Mouse (Mus musculus) telencephalon, adult 2 months (tissue): ENCODE results near the gene Fam187b.
A peak's percentile ranks its signal among the peaks of the same experiment; 100 is the strongest.

Experiments
- DNase-seq: peaks from one replicate; pipeline ENCODE4 v3.0.0-alpha.2; 2011; ENCODE audit warnings: low read depth, low spot score

Gene Fam187b

DNA sequence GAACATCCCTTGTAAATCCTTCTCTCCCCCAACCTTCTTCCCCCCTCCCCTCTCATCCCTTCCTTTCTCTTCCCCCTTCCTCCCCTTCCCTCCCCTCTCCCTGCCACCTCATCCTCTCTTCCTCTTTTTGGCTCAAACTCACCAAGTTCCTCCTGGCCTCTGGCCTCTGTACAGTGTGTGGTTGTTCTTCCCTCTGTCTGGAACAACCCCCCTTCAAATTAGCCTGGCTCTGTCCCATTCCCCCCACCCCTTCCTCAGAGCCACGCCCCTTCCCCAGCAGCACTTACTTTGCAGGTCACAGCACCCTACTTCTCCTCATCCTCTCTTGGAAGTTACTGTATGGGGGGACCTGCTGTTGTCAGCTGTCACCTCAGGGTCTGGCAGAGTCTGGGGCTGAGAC is 34.6 kb downstream of the Fam187b start:
- no peak for DNase-seq

DNA sequence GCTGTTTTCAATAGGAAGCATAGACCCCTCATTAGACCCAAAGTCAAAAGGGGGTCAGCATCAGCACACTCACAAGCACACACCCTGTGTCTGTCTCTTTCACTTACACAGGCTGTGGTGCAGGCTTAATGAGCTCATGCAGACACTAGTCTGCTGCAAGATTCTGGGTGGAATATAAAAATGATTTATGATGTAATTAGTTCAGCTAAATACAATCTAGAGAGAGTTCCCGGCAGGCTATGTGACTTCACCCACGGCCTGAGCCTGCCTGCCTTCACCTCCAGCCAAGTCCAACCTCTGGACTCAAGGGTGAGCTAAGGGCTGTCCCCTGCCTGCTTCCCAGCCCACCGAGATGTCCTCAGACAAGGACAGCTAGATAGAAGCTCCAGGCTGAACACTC is 35.3 kb downstream of the Fam187b start:
- DNase-seq = no peak

DNA sequence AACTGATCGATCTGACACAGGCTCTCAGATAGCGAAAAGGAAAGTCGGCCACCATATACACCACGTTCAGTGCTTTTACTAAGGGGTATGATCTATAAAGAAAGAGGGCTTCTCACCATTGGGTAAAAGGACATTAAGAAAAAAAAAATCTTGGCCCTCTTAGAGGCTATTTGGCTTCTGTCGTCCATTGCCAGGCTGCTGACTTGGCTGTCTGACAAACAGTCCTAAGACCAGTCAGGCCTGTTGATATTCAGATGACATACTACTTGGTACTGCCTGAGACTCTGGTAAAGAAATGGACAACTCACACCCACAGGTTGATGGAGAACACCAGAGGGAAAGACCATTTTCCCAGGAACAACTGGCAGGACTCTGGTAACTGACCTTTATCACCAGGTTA is 39.4 kb downstream of the Fam187b start:
- no peak for DNase-seq

DNA sequence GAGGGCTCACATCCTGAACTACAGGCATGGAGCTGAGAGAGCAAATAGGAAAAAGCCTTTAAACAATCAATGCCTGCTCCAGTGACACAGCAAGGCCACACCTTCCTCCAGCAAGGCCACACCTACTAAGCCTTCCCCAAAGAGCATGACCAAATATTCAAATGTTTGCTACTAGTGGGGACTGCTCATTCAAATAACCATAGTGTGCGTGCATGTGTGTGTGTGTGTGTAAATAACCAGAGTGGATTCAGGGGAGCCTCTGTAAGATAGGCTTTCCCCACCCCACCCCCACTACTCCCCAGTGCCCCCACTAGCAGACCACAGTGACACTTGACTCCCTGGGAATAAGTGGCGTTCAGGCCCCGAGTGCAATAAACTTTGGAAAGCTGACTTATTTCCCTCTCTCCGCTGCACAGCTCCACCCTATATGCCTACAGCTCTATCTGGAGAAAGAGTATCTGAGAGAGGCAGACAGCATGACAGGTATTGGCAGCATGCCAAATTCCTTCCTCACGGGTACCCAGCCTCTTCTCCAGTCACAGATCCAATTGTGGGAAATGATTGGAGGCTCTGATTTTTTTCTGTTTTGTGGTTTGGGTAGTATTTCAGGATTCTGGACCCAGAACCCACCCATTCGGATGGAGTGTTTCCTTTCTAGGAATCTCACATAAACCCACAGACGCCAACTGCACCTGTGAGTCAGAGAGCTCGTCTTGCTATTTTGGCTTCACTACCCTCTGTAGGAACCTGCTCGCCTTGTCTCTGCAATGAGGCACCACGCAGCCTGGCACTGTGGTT is 43.7 kb downstream of the Fam187b start:
- peak; percentile 91 for DNase-seq

DNA sequence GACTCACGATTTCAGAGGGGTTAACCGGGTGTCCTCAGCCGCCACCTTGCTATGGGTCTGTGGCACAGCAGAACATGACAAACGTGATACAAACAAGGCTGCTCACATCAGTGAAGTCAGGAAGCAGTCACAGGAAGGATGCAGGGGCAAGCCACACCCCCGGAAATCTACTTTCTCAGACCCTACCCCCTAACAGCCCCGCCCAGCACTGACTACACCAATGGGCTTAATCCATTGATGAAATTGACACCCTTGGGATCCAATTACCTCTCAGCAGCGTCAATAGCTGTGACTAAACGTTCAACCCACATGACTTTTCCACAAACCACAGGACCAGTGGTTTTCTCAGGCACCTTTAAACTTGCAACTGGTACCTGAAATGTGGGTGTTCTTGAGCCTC is 55.0 kb downstream of the Fam187b start:
- no peak for DNase-seq

DNA sequence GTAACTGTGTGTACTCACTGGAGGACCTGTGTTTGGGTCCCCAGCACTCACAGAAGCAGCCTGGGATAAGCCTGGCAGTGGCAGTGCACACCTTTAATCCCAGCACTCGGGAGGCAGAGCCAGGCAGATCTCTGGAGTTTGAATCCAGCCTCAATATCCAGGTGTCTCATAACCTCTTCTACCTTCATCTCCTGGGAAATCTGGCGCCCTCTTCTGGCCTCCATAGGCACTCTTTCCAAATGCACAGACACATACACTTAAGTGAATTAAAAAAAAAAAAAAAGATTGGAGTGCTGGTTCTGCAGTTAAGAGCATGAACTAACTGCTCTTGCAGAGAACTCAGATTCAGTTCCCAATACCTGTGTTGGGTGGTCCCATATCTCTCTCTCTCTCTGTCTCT is 57.1 kb downstream of the Fam187b start:
- DNase-seq = no peak

DNA sequence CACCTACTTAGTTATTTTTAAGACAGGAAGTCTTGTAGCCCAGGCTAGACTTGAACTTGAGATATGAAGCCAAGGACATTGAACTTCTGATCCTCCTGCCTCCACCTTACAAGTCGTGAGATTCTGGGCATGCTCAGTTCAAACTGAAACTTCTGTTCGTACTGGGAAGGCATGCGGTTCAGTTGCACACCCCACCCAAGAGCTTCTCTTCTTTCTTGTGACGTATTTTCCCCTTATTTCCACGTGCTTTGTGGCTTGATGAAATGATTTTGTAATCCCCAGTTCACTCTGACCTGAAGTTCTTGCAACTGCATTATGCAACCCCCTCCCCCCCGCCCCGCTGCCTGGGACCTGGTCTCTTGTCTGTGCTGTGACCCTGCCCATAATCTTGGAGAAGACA is 58.1 kb downstream of the Fam187b start:
- DNase-seq = no peak

DNA sequence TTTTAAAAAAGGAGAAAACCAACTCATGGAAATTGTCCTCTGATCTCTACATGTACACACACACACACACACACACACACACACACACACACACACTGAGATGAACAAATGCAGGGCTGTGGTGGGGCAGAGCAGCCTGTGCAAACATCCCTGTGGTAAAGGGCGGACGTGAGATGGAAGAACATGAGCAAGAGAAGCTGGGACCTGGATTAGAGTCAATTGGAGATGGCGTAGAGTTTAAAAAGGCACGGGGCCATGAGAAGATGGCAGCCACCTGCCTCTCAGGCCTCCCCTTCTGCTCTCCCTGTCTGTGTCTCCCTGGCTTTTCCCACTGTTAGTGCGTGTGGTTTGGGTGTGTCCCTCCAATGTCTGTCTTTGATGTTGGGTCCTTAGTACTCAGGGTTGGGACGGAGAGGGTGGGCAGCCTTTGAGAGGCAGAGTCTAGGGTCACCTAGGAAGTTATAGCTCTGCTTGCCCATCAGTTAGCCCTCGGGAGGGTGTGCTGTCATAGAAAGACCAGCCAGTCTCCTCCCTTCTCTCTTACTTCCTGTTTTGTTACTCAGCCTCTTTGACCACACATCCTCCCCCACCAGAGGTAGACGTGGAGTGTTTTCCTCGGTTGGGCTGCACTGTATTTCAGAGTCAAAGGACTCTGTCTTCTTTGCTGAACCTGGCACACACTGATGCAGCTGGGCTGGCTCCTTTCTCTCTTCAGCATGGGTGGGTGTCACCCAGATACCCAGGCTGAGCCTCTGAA is 60.0 kb downstream of the Fam187b start:
- no peak for DNase-seq

DNA sequence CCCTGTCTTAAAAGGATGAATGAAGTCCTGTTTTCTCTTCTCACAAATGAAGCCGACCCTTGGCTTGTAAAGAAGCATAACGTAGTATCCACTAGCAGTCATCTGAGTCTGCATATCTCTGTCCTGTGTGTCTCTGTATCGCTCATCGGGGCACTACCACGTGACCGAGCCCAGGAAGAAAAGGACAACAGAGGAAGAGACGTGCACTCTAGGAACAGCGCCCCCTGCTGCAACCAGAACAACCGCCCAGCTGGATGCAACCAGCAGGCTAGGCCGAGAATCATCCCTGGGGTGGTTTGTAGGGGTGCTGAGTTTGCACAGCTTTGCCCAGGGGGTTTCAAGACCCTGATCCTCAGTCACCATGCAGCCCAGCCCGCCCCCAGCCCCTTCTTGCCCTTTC is 61.2 kb downstream of the Fam187b start:
- no peak for DNase-seq

DNA sequence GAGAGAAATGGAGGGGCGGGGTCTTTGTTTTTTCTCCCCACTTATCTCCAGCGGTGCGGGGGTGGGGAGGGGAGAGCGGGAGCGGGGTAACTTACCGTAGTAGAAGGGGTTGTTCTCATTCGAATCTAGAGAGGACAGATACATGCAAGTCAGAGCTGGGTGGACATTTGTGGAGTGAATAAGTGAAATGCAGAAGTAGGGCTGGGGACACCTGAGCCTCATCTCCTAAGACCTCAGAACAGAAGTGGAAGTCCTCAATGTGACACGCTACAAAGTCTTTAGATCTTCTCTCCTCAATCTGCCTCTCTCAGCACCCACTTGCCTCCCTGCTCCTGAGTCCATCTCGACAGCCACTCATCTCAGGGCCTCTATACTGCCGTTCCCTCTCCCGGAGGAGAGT is 61.7 kb downstream of the Fam187b start:
- no peak for DNase-seq

DNA sequence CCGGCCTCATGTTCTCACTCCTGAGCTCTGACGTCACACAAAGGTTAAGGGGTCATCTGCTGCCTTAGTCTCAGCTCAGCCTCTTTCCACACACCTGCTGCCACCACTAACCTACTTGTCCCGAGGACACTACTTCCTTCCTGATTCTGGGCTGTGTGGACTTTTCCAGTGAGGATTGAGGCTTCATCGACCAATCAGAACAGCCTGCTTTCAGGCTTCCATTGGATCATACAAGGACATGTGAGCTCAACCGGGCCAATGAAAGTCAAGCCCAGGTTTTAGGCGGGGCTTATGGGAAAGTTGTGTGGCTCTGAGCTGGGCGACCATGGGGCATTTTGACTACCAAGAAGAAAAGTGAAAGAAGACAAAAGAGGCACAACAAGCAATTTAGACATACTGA is 63.3 kb downstream of the Fam187b start:
- DNase-seq = no peak

DNA sequence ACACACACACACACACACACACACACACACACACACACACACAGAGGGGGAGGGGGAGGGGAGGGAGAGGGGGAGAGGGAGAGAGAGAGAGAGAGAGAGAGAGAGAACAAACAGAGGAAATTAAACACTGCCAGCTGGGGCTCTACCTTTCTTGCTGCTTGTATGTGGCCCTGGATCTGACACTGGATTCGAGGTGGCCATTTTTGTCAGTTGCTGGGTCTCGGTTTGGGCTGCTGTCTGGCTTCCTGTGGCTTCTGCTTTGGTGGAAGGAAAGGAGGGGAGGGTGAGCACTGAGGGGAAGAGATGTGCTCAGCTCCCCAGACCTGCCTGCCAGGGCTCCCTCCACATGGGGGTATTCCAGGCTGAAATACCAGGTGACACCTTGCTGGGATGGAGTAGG is 64.1 kb downstream of the Fam187b start:
- DNase-seq = no peak

DNA sequence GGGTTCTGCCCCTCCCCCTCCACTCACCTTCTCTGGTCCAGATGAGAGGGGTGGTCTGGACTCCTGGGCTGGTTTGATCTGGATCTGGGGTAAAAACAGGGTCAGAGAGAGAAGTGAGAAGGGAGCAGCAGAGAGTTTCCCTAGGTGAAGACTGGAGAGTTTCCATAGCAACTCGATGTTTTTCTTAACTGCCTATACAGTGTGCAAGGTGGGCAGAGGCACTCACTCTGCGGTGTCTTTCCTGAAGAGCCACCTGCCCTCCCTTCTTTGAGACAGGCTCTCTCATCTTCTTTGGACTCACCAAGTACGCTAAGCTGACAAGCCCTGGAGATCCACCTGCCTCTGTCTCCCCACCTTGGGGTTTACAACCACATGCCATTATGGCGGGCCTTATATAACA is 65.4 kb downstream of the Fam187b start:
- DNase-seq = no peak
